Mouse (Mus musculus): ENCODE measurements around the gene Ncapd2. TPM values are rescaled to one million over a fixed set of nuclear protein-coding genes. Genes with fewer than 3 reads are reported as not detected.

The Ncapd2 gene
- 130 and 153 TPM in 2 replicates for polyA plus RNA-seq (2015; fragmentation: Nextera tagmentation; extraction: Ambion mirVana)

GRCm38 (mm10) chr6:125191332-125192015, at the start of gene Ncapd2, which contains the start of gene Mrpl51:
Gene Ncapd2 (minus strand): TSS chr6:125191701.
Gene Mrpl51 (plus strand): TSS chr6:125191801.
- peak; percentile 98 for DNase-seq (ENCODE audit: low spot score)

- peak; percentile 54 for DNase-seq (ENCODE audit: low spot score)
Observed at GRCm38 (mm10) chr6:125240617-125241016, 49.1 kb upstream of the Ncapd2 start.

GRCm38 (mm10) chr6:125239547-125239946, 48.0 kb upstream of the Ncapd2 start:
- DNase-seq (ENCODE audit: low spot score): no peak

GRCm38 (mm10) chr6:125238396-125238795, 46.9 kb upstream of the Ncapd2 start:
- peak; percentile 88 for DNase-seq (ENCODE audit: low spot score)

GRCm38 (mm10) chr6:125237421-125237820, 45.9 kb upstream of the Ncapd2 start:
- DNase-seq (ENCODE audit: low spot score): peak; percentile 52

GRCm38 (mm10) chr6:125236782-125237181, 45.3 kb upstream of the Ncapd2 start, which contains the start of gene Cd27:
Gene Cd27 (minus strand): TSS chr6:125237010.
- DNase-seq (ENCODE audit: low spot score): peak; percentile 83

- peak; percentile 49 for DNase-seq (ENCODE audit: low spot score)
Observed at GRCm38 (mm10) chr6:125236341-125236740, 44.8 kb upstream of the Ncapd2 start.

- no peak for DNase-seq (ENCODE audit: low spot score)
Observed at GRCm38 (mm10) chr6:125234520-125234828, 43.0 kb upstream of the Ncapd2 start.

GRCm38 (mm10) chr6:125233816-125234519, 42.5 kb upstream of the Ncapd2 start:
- no peak for DNase-seq (ENCODE audit: low spot score)

GRCm38 (mm10) chr6:125232516-125232915, 41.0 kb upstream of the Ncapd2 start:
- DNase-seq (ENCODE audit: low spot score): no peak

- no peak for DNase-seq (ENCODE audit: low spot score)
Observed at GRCm38 (mm10) chr6:125232045-125232437, 40.5 kb upstream of the Ncapd2 start.

GRCm38 (mm10) chr6:125231117-125232044, 39.9 kb upstream of the Ncapd2 start, which contains the start of gene Tapbpl:
Gene Tapbpl (minus strand): TSS chr6:125231860.
- DNase-seq (ENCODE audit: low spot score): peak; percentile 83

- peak; percentile 42 for DNase-seq (ENCODE audit: low spot score)
Observed at GRCm38 (mm10) chr6:125230571-125230970, 39.1 kb upstream of the Ncapd2 start.

- peak; percentile 58 for DNase-seq (ENCODE audit: low spot score)
Observed at GRCm38 (mm10) chr6:125225518-125226115, 34.1 kb upstream of the Ncapd2 start.

- no peak for DNase-seq (ENCODE audit: low spot score)
Observed at GRCm38 (mm10) chr6:125222577-125222976, 31.1 kb upstream of the Ncapd2 start.

- DNase-seq (ENCODE audit: low spot score): peak; percentile 97
Observed at GRCm38 (mm10) chr6:125222146-125222545, 30.6 kb upstream of the Ncapd2 start.

GRCm38 (mm10) chr6:125221115-125221745, 29.7 kb upstream of the Ncapd2 start:
- peak; percentile 17 for DNase-seq (ENCODE audit: low spot score)

GRCm38 (mm10) chr6:125218963-125219362, 27.5 kb upstream of the Ncapd2 start:
- DNase-seq (ENCODE audit: low spot score): peak; percentile 86

- DNase-seq (ENCODE audit: low spot score): no peak
Observed at GRCm38 (mm10) chr6:125217899-125218298, 26.4 kb upstream of the Ncapd2 start.

GRCm38 (mm10) chr6:125216898-125217297, 25.4 kb upstream of the Ncapd2 start:
- peak; percentile 4 for DNase-seq (ENCODE audit: low spot score)
